Mouse (Mus musculus) heart, adult 2 months (tissue): Measurements from ENCODE around the gene Olfr469.
"Not testable (repeated sequence)": the region's sequence is repeated elsewhere in the genome, so short reads cannot be mapped to it uniquely, and the experiment has no call there.

ENCODE experiments used
- CTCF ChIP-seq: fragments of 200-600 bp; IDR thresholded peaks from 2 replicates; pipeline ENCODE4 v1.8.1; 2022; ENCODE audit warnings: antibody characterized with exemption, mild to moderate bottlenecking, moderate library complexity
- EP300 ChIP-seq: fragments of 200-500 bp; IDR thresholded peaks from 2 replicates; pipeline ENCODE4 v1.6.1; 2011; ENCODE audit warnings: low read depth, low read length, control low read depth; ENCODE audit not compliant: insufficient read depth
- POLR2A ChIP-seq: fragments of 200-500 bp; IDR thresholded peaks from 2 replicates; pipeline ENCODE4 v1.6.1; 2011; ENCODE audit warnings: mild to moderate bottlenecking, low read depth, low read length, control low read depth; ENCODE audit not compliant: insufficient read depth

DNA sequence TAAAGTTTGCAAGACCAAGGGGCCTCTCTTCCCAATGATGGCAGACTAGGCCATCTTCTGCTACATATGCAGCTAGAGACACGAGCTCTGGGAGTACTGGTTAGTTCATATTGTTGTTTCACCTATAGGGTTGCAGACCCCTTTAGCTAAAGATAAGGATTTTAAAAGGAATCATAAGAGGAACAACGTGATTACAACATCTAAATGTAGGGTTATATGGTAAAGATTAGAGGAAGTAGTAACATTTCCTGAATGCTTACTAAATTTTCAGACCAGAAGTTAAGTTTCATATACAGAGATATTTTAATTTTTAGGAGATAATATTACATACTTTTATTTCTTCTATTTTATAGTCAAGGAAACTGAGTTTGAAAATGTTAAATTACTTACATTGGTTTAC is 1.5 kb downstream of the Olfr469 start:
- TF ChIP-seq CTCF, POLR2A, EP300: not testable (repeated sequence)
